Mouse (Mus musculus) urinary bladder, postnatal 4 days (tissue): ENCODE results near the gene Ube2o.

Experiments used
- DNase-seq, 2 experiments: peaks; one replicate each; pipeline ENCODE4 v3.0.0; 2021 to 2022; ENCODE audit warnings: low spot score in 2 of 2

Gene Ube2o

GRCm38 (mm10) chr11:116580711-116581375 is 404 bp downstream of the Ube2o start:
- peak in 1 of 2 experiments; percentile 43 for DNase-seq

- no peak for DNase-seq
Measured at GRCm38 (mm10) chr11:116580031-116580652, 1.1 kb downstream of the Ube2o start.

GRCm38 (mm10) chr11:116579280-116579679 is 2.0 kb downstream of the Ube2o start:
- DNase-seq = no peak

- DNase-seq = no peak
Measured at GRCm38 (mm10) chr11:116575396-116575795, 5.9 kb downstream of the Ube2o start.

GRCm38 (mm10) chr11:116574982-116575381 is 6.3 kb downstream of the Ube2o start:
- no peak for DNase-seq

- no peak for DNase-seq
Measured at GRCm38 (mm10) chr11:116574486-116574885, 6.8 kb downstream of the Ube2o start.

- no peak for DNase-seq
Measured at GRCm38 (mm10) chr11:116572756-116573543, 8.3 kb downstream of the Ube2o start.

GRCm38 (mm10) chr11:116571767-116572679 is 9.2 kb downstream of the Ube2o start:
- no peak for DNase-seq

- DNase-seq = no peak
Measured at GRCm38 (mm10) chr11:116570821-116571220, 10.4 kb downstream of the Ube2o start.

- DNase-seq = no peak
Measured at GRCm38 (mm10) chr11:116567531-116567930, 13.7 kb downstream of the Ube2o start.

GRCm38 (mm10) chr11:116565283-116566041 is 15.8 kb downstream of the Ube2o start:
- no peak for DNase-seq

GRCm38 (mm10) chr11:116556308-116556707 is 24.9 kb downstream of the Ube2o start:
- no peak for DNase-seq

GRCm38 (mm10) chr11:116555572-116555971 is 25.7 kb downstream of the Ube2o start:
- DNase-seq = no peak

GRCm38 (mm10) chr11:116554171-116554878 is 26.9 kb downstream of the Ube2o start:
- no peak for DNase-seq

- no peak for DNase-seq
Measured at GRCm38 (mm10) chr11:116552194-116552593, 29.1 kb downstream of the Ube2o start.

- no peak for DNase-seq
Measured at GRCm38 (mm10) chr11:116550748-116551147, 30.5 kb downstream of the Ube2o start.

GRCm38 (mm10) chr11:116549273-116550038 is 31.8 kb downstream of the Ube2o start:
- no peak for DNase-seq

- DNase-seq = no peak
Measured at GRCm38 (mm10) chr11:116548780-116549179, 32.5 kb downstream of the Ube2o start.

GRCm38 (mm10) chr11:116547296-116548060 is 33.8 kb downstream of the Ube2o start:
- no peak for DNase-seq
